In the genomic region with DNA sequence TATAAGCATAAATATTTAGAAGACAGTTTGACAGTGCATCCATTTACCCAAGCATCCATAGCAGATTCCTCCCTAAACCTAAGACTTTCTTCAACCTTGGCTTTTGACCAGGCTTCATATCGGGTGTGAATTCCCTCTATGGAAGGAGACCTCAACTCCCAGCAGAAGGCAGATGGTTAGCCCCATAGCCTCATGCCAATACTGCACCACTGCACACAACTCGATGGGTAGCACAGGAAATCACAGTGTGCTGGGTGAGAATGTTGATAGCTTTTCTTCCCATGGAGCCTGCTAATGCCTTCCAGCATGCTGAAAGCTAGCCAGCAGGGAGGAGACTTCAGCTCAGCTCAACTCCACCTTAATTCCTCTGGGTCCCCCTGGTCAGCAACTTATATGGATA, we compare ENCODE assay signal across 27 mouse cellular contexts. TPM values are rescaled to one million over a fixed set of nuclear protein-coding genes. Genes with fewer than 3 reads are reported as not detected.
"Had no signal": no experiment of that assay in that cellular context is flagged by ENCODE, and none has a peak within 500 bp of the region (broad histone marks: within the 10 kb centered on the region; RNA-seq: fewer than 3 reads in every experiment).

No protein-coding gene starts in this region.

- H3K9me3 ChIP-seq: heart, embryonic 10.5 days; heart, embryonic 12.5 days; hindbrain, embryonic 10.5 days; hindbrain, embryonic 12.5 days; intestine, embryonic 15.5 days; limb, embryonic 10.5 days; limb, embryonic 12.5 days; liver, embryonic 13.5 days had no signal

- H3K4me3 ChIP-seq: heart, embryonic 10.5 days; heart, embryonic 12.5 days; hindbrain, embryonic 10.5 days; hindbrain, embryonic 12.5 days; intestine, embryonic 15.5 days; layer of hippocampus, adult 2 months; left cerebral cortex, adult 2 months; limb, embryonic 10.5 days; limb, embryonic 12.5 days; liver, embryonic 13.5 days had no signal

- H3K27ac ChIP-seq: heart, embryonic 10.5 days; hindbrain, embryonic 10.5 days; hindbrain, embryonic 12.5 days; hindbrain, embryonic 14.5 days; intestine, embryonic 15.5 days; layer of hippocampus, adult 2 months; left cerebral cortex, adult 2 months; limb, embryonic 10.5 days; limb, embryonic 12.5 days; liver, embryonic 13.5 days had no signal

- ATAC-seq: hindbrain, embryonic 16.5 days; inflammation-experienced regulatory T-cells, adult 6 months; intestine, embryonic 15.5 days; intestine, postnatal 0 days had no signal

- H3K4me1 ChIP-seq: heart, embryonic 10.5 days; heart, embryonic 12.5 days; hindbrain, embryonic 10.5 days; hindbrain, embryonic 12.5 days; intestine, embryonic 15.5 days; limb, embryonic 10.5 days; limb, embryonic 12.5 days; liver, embryonic 13.5 days had no signal

- H3K36me3 ChIP-seq: hindbrain, embryonic 10.5 days; hindbrain, embryonic 12.5 days; intestine, embryonic 15.5 days; limb, embryonic 10.5 days; limb, embryonic 12.5 days; liver, embryonic 13.5 days had no signal

- H3K9ac ChIP-seq: heart, embryonic 12.5 days; hindbrain, embryonic 12.5 days; hindbrain, embryonic 14.5 days; intestine, embryonic 15.5 days; limb, embryonic 12.5 days; liver, embryonic 13.5 days had no signal

- H3K4me2 ChIP-seq: heart, embryonic 12.5 days; hindbrain, embryonic 12.5 days; hindbrain, embryonic 14.5 days; intestine, embryonic 15.5 days; limb, embryonic 12.5 days; liver, embryonic 11.5 days; liver, embryonic 13.5 days had no signal

- H3K27me3 ChIP-seq: heart, embryonic 12.5 days; hindbrain, embryonic 12.5 days; intestine, embryonic 15.5 days; limb, embryonic 12.5 days; liver, embryonic 13.5 days had no signal

- DNase-seq: gastrocnemius, postnatal 10 days; gastrocnemius, postnatal 25 days; heart, adult 18-20 months; heart, postnatal 10 days; heart, postnatal 4 days; kidney, adult 18-20 months; kidney, adult 8-10 months; kidney, postnatal 10 days; kidney, postnatal 25 days; kidney, postnatal 4 days; liver; liver, embryonic 13.5 days had no signal

RNA-seq across cellular contexts. Expression of a gene that starts 8.9 kb away (rescaled TPM):
- total RNA-seq: granulocyte monocyte progenitor cell, adult 5-6 weeks had no signal
- polyA plus RNA-seq: intestine, postnatal 0 days had no signal
